Mouse (Mus musculus): ENCODE results near the gene Rpl32. TPM values are rescaled to one million over a fixed set of nuclear protein-coding genes. Genes with fewer than 3 reads are reported as not detected.

Gene Rpl32
- total and polyA plus RNA-seq, 3 experiments: 4,514 to 5,400 TPM; not detected in 1

GRCm38 (mm10) chr6:115853985-115854384 lies 45.4 kb upstream of the Rpl32 start:
- peak overlapping the region; percentile 56 to 60 for H3K4me3 ChIP-seq (ENCODE audit: control insufficient read depth in 1 of 2, insufficient read depth in 1 of 2, low read depth in 2 of 2, low read length in 2 of 2)
- no peaks in the 10 kb centered on the region for H3K27me3 ChIP-seq (ENCODE audit: control insufficient read depth in 1 of 2, insufficient read depth in 2 of 2, low read length in 2 of 2)
- H3K9me3 ChIP-seq (replicated peaks; ENCODE audit: insufficient read depth, low read length): no peaks in the 10 kb centered on the region
- peak overlapping the region; percentile 18 for H3K27ac ChIP-seq (ENCODE audit: control insufficient read depth, low read depth, low read length)
- peak; percentile 60 for DNase-seq (ENCODE audit: low read depth, low spot score)
- H3K79me2 ChIP-seq (ENCODE audit: control insufficient read depth, insufficient read depth, low read length, poor library complexity): peaks cover 12% of the 10 kb centered on the region
- peaks cover 0 to 12% of the 10 kb centered on the region in 2 experiments; a peak in 2 of 4 replicates for H3K36me3 ChIP-seq (ENCODE audit: control insufficient read depth in 1 of 2, insufficient read depth in 2 of 2, low read length in 2 of 2)
- H3K9ac ChIP-seq (ENCODE audit: control insufficient read depth, low read depth, low read length, poor library complexity, severe bottlenecking): peak overlapping the region; percentile 47
- no peak for TF ChIP-seq NRF1 (IDR thresholded peaks at IDR 0.05; ENCODE audit: insufficient read depth, low read depth, low read length, poor library complexity, severe bottlenecking)
- no peak for TF ChIP-seq EP300 (IDR thresholded peaks at IDR 0.05; ENCODE audit: low read depth in 1 of 2, low read length in 2 of 2)
- TF ChIP-seq TBP (IDR thresholded peaks at IDR 0.05; ENCODE audit: low read depth, low read length): no peak
- TF ChIP-seq HCFC1 (IDR thresholded peaks at IDR 0.05; ENCODE audit: low read depth, low read length): no peak
- peaks cover 0 to 6% of the 10 kb centered on the region in 2 experiments; a peak in 1 of 4 replicates for H3K4me1 ChIP-seq (ENCODE audit: control insufficient read depth in 1 of 2, insufficient read depth in 2 of 2, low read length in 2 of 2)

- TF ChIP-seq GABPA (IDR thresholded peaks at IDR 0.05; ENCODE audit: low read depth, low read length) (no peak), NRF1 (IDR thresholded peaks at IDR 0.05; ENCODE audit: insufficient read depth, low read depth, low read length, poor library complexity, severe bottlenecking) (peak; percentile 100), ELF1 (IDR thresholded peaks at IDR 0.05; ENCODE audit: low read depth, low read length) (peak; percentile 92), UBTF (IDR thresholded peaks at IDR 0.05; ENCODE audit: borderline replicate concordance, insufficient read depth, low read depth, low read length) (no peak; the same call in 1 of the 2 replicates), NELFE (IDR thresholded peaks at IDR 0.05; ENCODE audit: low read depth, low read length) (peak; percentile 69), HCFC1 (IDR thresholded peaks at IDR 0.05; ENCODE audit: low read depth, low read length) (peak; percentile 85), MYB (IDR thresholded peaks at IDR 0.05; ENCODE audit: low read depth, low read length) (no peak), CTCF (IDR thresholded peaks at IDR 0.05 in 2 of 3, conservative IDR thresholded peaks at IDR 0.05 in 1 of 3; ENCODE audit: control insufficient read depth in 1 of 3, insufficient read depth in 1 of 3, low read depth in 2 of 3, low read length in 3 of 3, poor library complexity in 1 of 3, severe bottlenecking in 1 of 3) (peak in 2 of 3 experiments; percentile 36 to 43; a peak in 4 of 6 replicates), POLR2A (IDR thresholded peaks at IDR 0.05; ENCODE audit: control insufficient read depth in 1 of 2, insufficient read depth in 1 of 2, low read depth in 1 of 2, low read length in 2 of 2, poor library complexity in 1 of 2) (peak; percentile 48 to 88), RCOR1 (IDR thresholded peaks at IDR 0.05; ENCODE audit: low read depth, low read length) (peak; percentile 4; the same call in 1 of the 2 replicates), KAT2A (conservative IDR thresholded peaks at IDR 0.05; ENCODE audit: low read depth, low read length) (no peak; the same call in 1 of the 2 replicates), ZKSCAN1 (IDR thresholded peaks at IDR 0.05; ENCODE audit: low read depth, low read length) (no peak), MXI1 (IDR thresholded peaks at IDR 0.05; ENCODE audit: low read depth, low read length) (peak; percentile 94), ZC3H11A (IDR thresholded peaks at IDR 0.05; ENCODE audit: low read depth, low read length) (no peak), POLR2AphosphoS2 (IDR thresholded peaks at IDR 0.05; ENCODE audit: low read length) (peak; percentile 68; the same call in 1 of the 2 replicates), ETS1 (IDR thresholded peaks at IDR 0.05; ENCODE audit: low read depth, low read length) (peak; percentile 33; the same call in 1 of the 2 replicates), MAZ (IDR thresholded peaks at IDR 0.05; ENCODE audit: low read depth, low read length) (peak; percentile 58; the same call in 1 of the 2 replicates), E2F4 (IDR thresholded peaks at IDR 0.05; ENCODE audit: borderline replicate concordance, low read depth, low read length) (peak; percentile 97), RAD21 (IDR thresholded peaks at IDR 0.05; ENCODE audit: low read depth, low read length) (peak; percentile 22), MYC (IDR thresholded peaks at IDR 0.05; ENCODE audit: low read depth, low read length) (no peak), MAX (IDR thresholded peaks at IDR 0.05; ENCODE audit: low read length) (peak; percentile 81), SIN3A (IDR thresholded peaks at IDR 0.05; ENCODE audit: low read length) (peak; percentile 95), JUND (IDR thresholded peaks at IDR 0.05; ENCODE audit: low read depth, low read length) (no peak), CHD1 (IDR thresholded peaks at IDR 0.05; ENCODE audit: low read depth, low read length) (no peak), TBP (IDR thresholded peaks at IDR 0.05; ENCODE audit: low read depth, low read length) (peak; percentile 73), MEF2A (IDR thresholded peaks at IDR 0.05; ENCODE audit: extremely low read depth, insufficient replicate concordance, low read depth, low read length, poor library complexity, severe bottlenecking) (no peak)
- peaks cover 12% of the 10 kb centered on the region for H3K79me2 ChIP-seq (ENCODE audit: control insufficient read depth, insufficient read depth, low read length, poor library complexity)
- H3K36me3 ChIP-seq (ENCODE audit: control insufficient read depth in 1 of 2, insufficient read depth in 2 of 2, low read length in 2 of 2): peaks cover 0 to 13% of the 10 kb centered on the region in 2 experiments; a peak in 2 of 4 replicates
- no peaks in the 10 kb centered on the region for H3K9me3 ChIP-seq (replicated peaks; ENCODE audit: insufficient read depth, low read length)
- peaks cover 0 to 8% of the 10 kb centered on the region in 2 experiments; a peak in 2 of 4 replicates for H3K4me1 ChIP-seq (ENCODE audit: control insufficient read depth in 1 of 2, insufficient read depth in 2 of 2, low read length in 2 of 2)
- peak within 1 kb of the TSS; percentile 85 for H3K27ac ChIP-seq (ENCODE audit: control insufficient read depth, low read depth, low read length)
- H3K27me3 ChIP-seq (ENCODE audit: control insufficient read depth in 1 of 2, insufficient read depth in 2 of 2, low read length in 2 of 2): no peaks in the 10 kb centered on the region
- peak within 1 kb of the TSS; percentile 56 to 86 for H3K4me3 ChIP-seq (ENCODE audit: control insufficient read depth in 1 of 2, insufficient read depth in 1 of 2, low read depth in 2 of 2, low read length in 2 of 2)
- peak; percentile 100 for DNase-seq (ENCODE audit: low read depth, low spot score)
- peak within 1 kb of the TSS; percentile 71 for H3K9ac ChIP-seq (ENCODE audit: control insufficient read depth, low read depth, low read length, poor library complexity, severe bottlenecking)
Measured at GRCm38 (mm10) chr6:115853091-115853813, 44.7 kb upstream of the Rpl32 start, which contains the start of the genes Mbd4 and Ift122. TSS of gene Mbd4 (minus strand) at chr6:115853371. TSS of gene Ift122 (plus strand) at chr6:115853470.

All from MEL (cell line).